Comparison of ENCODE assay signal across 10 mouse cellular contexts in genomic region chr1:194675891-194676200, GRCm38 (mm10). TPM values are rescaled to one million over a fixed set of nuclear protein-coding genes. Genes with fewer than 3 reads are reported as not detected.
DNase-seq lines count a peak whose midpoint lies in the region; ATAC-seq and TF ChIP-seq lines count a peak whose summit lies in the region.
"Had no signal": no experiment of that assay in that cellular context is flagged by ENCODE, and none has a peak within 500 bp of the region (broad histone marks: within the 10 kb centered on the region; RNA-seq: fewer than 3 reads in every experiment).

No protein-coding gene starts in this region.

- no peak overlapping the region for H3K27ac ChIP-seq in limb, embryonic 13.5 days
- no peak overlapping the region for H3K27ac ChIP-seq in limb, embryonic 10.5 days
- no peak overlapping the region for H3K27ac ChIP-seq in intestine, embryonic 15.5 days
- peak overlapping the region; percentile 45; the same call in 1 of the 2 replicates for H3K27ac ChIP-seq in small intestine, adult 2 months (ENCODE audit: insufficient read depth, low read depth, low read length)
- H3K27ac ChIP-seq: hindbrain, embryonic 14.5 days; midbrain, embryonic 13.5 days had no signal

- H3K4me1 ChIP-seq in limb, embryonic 13.5 days = peaks cover 20% of the 10 kb centered on the region
- peaks cover 59% of the 10 kb centered on the region for H3K4me1 ChIP-seq in limb, embryonic 10.5 days
- H3K4me1 ChIP-seq in intestine, embryonic 15.5 days (replicated peaks) = peaks cover 26% of the 10 kb centered on the region
- H3K4me1 ChIP-seq in small intestine, adult 2 months (ENCODE audit: control insufficient read depth, insufficient read depth, insufficient read length, low read length) = peaks cover 36% of the 10 kb centered on the region

- TF ChIP-seq POLR2A in small intestine, adult 2 months (IDR thresholded peaks at IDR 0.05; ENCODE audit: low read depth, low read length) = no peak

- ATAC-seq in limb, embryonic 13.5 days (ENCODE audit: low FRiP score, low read depth) = 0 out of 2 replicates have a peak, but pooled peaks have one; percentile 21
- peak; percentile 83 for ATAC-seq in intestine, embryonic 15.5 days
- ATAC-seq: midbrain, embryonic 13.5 days had no signal

- H3K4me2 ChIP-seq in limb, embryonic 13.5 days (replicated peaks) = no peak overlapping the region
- no peak overlapping the region for H3K4me2 ChIP-seq in intestine, embryonic 15.5 days (replicated peaks)
- H3K4me2 ChIP-seq: hindbrain, embryonic 14.5 days; midbrain, embryonic 13.5 days had no signal

- no peak for TF ChIP-seq CTCF in small intestine, adult 2 months (IDR thresholded peaks at IDR 0.05; ENCODE audit: extremely low read depth, insufficient read length, insufficient replicate concordance, low read depth, low read length)

- H3K27me3 ChIP-seq in limb, embryonic 13.5 days = no peaks in the 10 kb centered on the region
- H3K27me3 ChIP-seq in limb, embryonic 10.5 days (ENCODE audit: low read depth, poor library complexity, severe bottlenecking) = no peaks in the 10 kb centered on the region
- no peaks in the 10 kb centered on the region for H3K27me3 ChIP-seq in intestine, embryonic 15.5 days (replicated peaks)
- H3K27me3 ChIP-seq in small intestine, adult 2 months (ENCODE audit: control insufficient read depth, insufficient read depth, low read length) = no peaks in the 10 kb centered on the region
- H3K27me3 ChIP-seq: midbrain, embryonic 13.5 days had no signal

- no peak overlapping the region for H3K9ac ChIP-seq in limb, embryonic 13.5 days
- no peak overlapping the region for H3K9ac ChIP-seq in intestine, embryonic 15.5 days
- H3K9ac ChIP-seq: hindbrain, embryonic 14.5 days; midbrain, embryonic 13.5 days had no signal

- DNase-seq in limb, embryonic 10.5 days (ENCODE audit: low spot score) = no peak
- peak; percentile 63 for DNase-seq in c-Kit-positive CD71-positive TER-119-negative erythroid progenitor cells, embryonic 14.5 days (ENCODE audit: low read depth)
- no peak for DNase-seq in ovary, adult 18-20 months (ENCODE audit: low spot score)
- DNase-seq in adrenal gland, adult 18-20 months (ENCODE audit: low spot score in 2 of 2) = no peak
- DNase-seq: gastrocnemius, postnatal 14 days had no signal

- H3K9me3 ChIP-seq in limb, embryonic 13.5 days = no peaks in the 10 kb centered on the region
- H3K9me3 ChIP-seq in limb, embryonic 10.5 days (replicated peaks) = no peaks in the 10 kb centered on the region
- no peaks in the 10 kb centered on the region for H3K9me3 ChIP-seq in intestine, embryonic 15.5 days
- H3K9me3 ChIP-seq: midbrain, embryonic 13.5 days had no signal

- H3K4me3 ChIP-seq in limb, embryonic 13.5 days = no peak overlapping the region
- H3K4me3 ChIP-seq in limb, embryonic 10.5 days = no peak overlapping the region
- H3K4me3 ChIP-seq in intestine, embryonic 15.5 days (replicated peaks) = no peak overlapping the region
- no peak overlapping the region for H3K4me3 ChIP-seq in small intestine, adult 2 months (ENCODE audit: low read depth, low read length)
- H3K4me3 ChIP-seq: midbrain, embryonic 13.5 days had no signal

- H3K36me3 ChIP-seq in limb, embryonic 13.5 days = no peaks in the 10 kb centered on the region
- no peaks in the 10 kb centered on the region for H3K36me3 ChIP-seq in limb, embryonic 10.5 days
- no peaks in the 10 kb centered on the region for H3K36me3 ChIP-seq in intestine, embryonic 15.5 days
- no peaks in the 10 kb centered on the region for H3K36me3 ChIP-seq in small intestine, adult 2 months (ENCODE audit: control insufficient read depth, insufficient read depth, low read length)

- 46% methylated on average over 2 of the region's 2 CpGs for WGBS in limb, embryonic 13.5 days
- WGBS in limb, embryonic 10.5 days = 69% methylated on average over 2 of the region's 2 CpGs
- 53% methylated on average over 2 of the region's 2 CpGs for WGBS in intestine, embryonic 15.5 days
- 15% methylated on average over 2 of the region's 2 CpGs for WGBS in small intestine, adult 2 months

RNA-seq across cellular contexts. Expression of gene Plxna2, which starts 57.8 kb away (rescaled TPM):
- polyA plus RNA-seq in limb, embryonic 13.5 days (2015; fragmentation: Nextera tagmentation; extraction: Ambion mirVana) = 5.6 and 6.7 TPM in 2 replicates
- 6.4 TPM in 2 replicates for polyA plus RNA-seq in limb, embryonic 10.5 days (2016; fragmentation: Nextera tagmentation; extraction: Ambion mirVana)
- polyA plus RNA-seq in intestine, embryonic 15.5 days (2015; fragmentation: Nextera tagmentation; extraction: Ambion mirVana) = 5.6 and 5.9 TPM in 2 replicates
- polyA plus RNA-seq in small intestine, adult 2 months (2012; rRNA removed) = 5.5 and 8.9 TPM in 2 replicates
- 10 to 100 TPM; 10.1 to 12.2 TPM for total RNA-seq in adrenal gland, adult 18-20 months (2021)
